Mouse (Mus musculus): ENCODE measurements around the gene Dnmt1.

Gene Dnmt1

GRCm38 (mm10) chr9:20943396-20943795 is 16.3 kb downstream of the Dnmt1 start:
- DNase-seq (ENCODE audit: low spot score in 2 of 2), result no peak

- DNase-seq (ENCODE audit: low spot score in 2 of 2), result no peak
Observed at GRCm38 (mm10) chr9:20923258-20923657, 36.4 kb downstream of the Dnmt1 start.

- DNase-seq (ENCODE audit: low spot score in 2 of 2), result no peak
Observed at GRCm38 (mm10) chr9:20916160-20916559, 43.5 kb downstream of the Dnmt1 start.

GRCm38 (mm10) chr9:20909948-20910347 is 49.7 kb downstream of the Dnmt1 start:
- DNase-seq (ENCODE audit: low spot score in 2 of 2), result no peak

- DNase-seq (ENCODE audit: low spot score in 2 of 2), result no peak
Observed at GRCm38 (mm10) chr9:20902174-20902491, 57.6 kb downstream of the Dnmt1 start.

- no peak for DNase-seq (ENCODE audit: low spot score in 2 of 2)
Observed at GRCm38 (mm10) chr9:20901466-20902173, 58.1 kb downstream of the Dnmt1 start.

GRCm38 (mm10) chr9:20898511-20899073 is 61.1 kb downstream of the Dnmt1 start, which contains the start of gene Eif3g:
Eif3g (minus strand) TSS chr9:20898623.
- peak; percentile 87 for DNase-seq (ENCODE audit: low spot score in 2 of 2)

GRCm38 (mm10) chr9:20897736-20898510 is 61.8 kb downstream of the Dnmt1 start:
- no peak for DNase-seq (ENCODE audit: low spot score in 2 of 2)

- DNase-seq (ENCODE audit: low spot score in 2 of 2), result no peak
Observed at GRCm38 (mm10) chr9:20895382-20895781, 64.3 kb downstream of the Dnmt1 start.

GRCm38 (mm10) chr9:20894629-20895028 is 65.1 kb downstream of the Dnmt1 start:
- DNase-seq (ENCODE audit: low spot score in 2 of 2), result no peak

GRCm38 (mm10) chr9:20893590-20894343 is 65.9 kb downstream of the Dnmt1 start:
- DNase-seq (ENCODE audit: low spot score in 2 of 2), result no peak

GRCm38 (mm10) chr9:20893069-20893468 is 66.6 kb downstream of the Dnmt1 start:
- no peak for DNase-seq (ENCODE audit: low spot score in 2 of 2)

GRCm38 (mm10) chr9:20892104-20892653 is 67.5 kb downstream of the Dnmt1 start:
- DNase-seq (ENCODE audit: low spot score in 2 of 2), result no peak

- no peak for DNase-seq (ENCODE audit: low spot score in 2 of 2)
Observed at GRCm38 (mm10) chr9:20891339-20892103, 68.2 kb downstream of the Dnmt1 start.

GRCm38 (mm10) chr9:20890411-20890810 is 69.3 kb downstream of the Dnmt1 start:
- no peak for DNase-seq (ENCODE audit: low spot score in 2 of 2)

- no peak for DNase-seq (ENCODE audit: low spot score in 2 of 2)
Observed at GRCm38 (mm10) chr9:20889185-20890141, 70.2 kb downstream of the Dnmt1 start.

- DNase-seq (ENCODE audit: low spot score in 2 of 2), result no peak
Observed at GRCm38 (mm10) chr9:20888386-20888765, 71.3 kb downstream of the Dnmt1 start.

- DNase-seq (ENCODE audit: low spot score in 2 of 2), result peak; percentile 83 to 93
Observed at GRCm38 (mm10) chr9:20887704-20888385, 71.8 kb downstream of the Dnmt1 start, which contains the start of gene Ppan. Ppan (plus strand) TSS chr9:20888175.

GRCm38 (mm10) chr9:20887191-20887590 is 72.5 kb downstream of the Dnmt1 start:
- DNase-seq (ENCODE audit: low spot score in 2 of 2), result no peak

Measured in cerebellum, postnatal 4 days (tissue).